8 mouse cellular contexts compared by ENCODE assay signal in genomic region chr4:155831831-155832230, GRCm38 (mm10). TPM values are rescaled to one million over a fixed set of nuclear protein-coding genes. Genes with fewer than 3 reads are reported as not detected.
DNase-seq lines count a peak whose midpoint lies in the region; ATAC-seq and TF ChIP-seq lines count a peak whose summit lies in the region.

No protein-coding gene starts in this region.

- peaks cover 15% of the 10 kb centered on the region for H3K4me1 ChIP-seq in lung, adult 2 months (ENCODE audit: control insufficient read depth, insufficient read depth, low read length)
- peaks cover 10% of the 10 kb centered on the region for H3K4me1 ChIP-seq in embryonic fibroblast, embryonic 13.5 days (ENCODE audit: control insufficient read depth, insufficient read depth, low read length)
- H3K4me1 ChIP-seq in kidney, embryonic 16.5 days (ENCODE audit: insufficient read depth, low read length) = peaks cover 22% of the 10 kb centered on the region
- peaks cover 25% of the 10 kb centered on the region for H3K4me1 ChIP-seq in midbrain, embryonic 13.5 days (replicated peaks)

- under 1% methylated on average over 25 of the region's 25 CpGs for WGBS in lung, adult 2 months
- WGBS in kidney, embryonic 16.5 days = 1% methylated on average over 25 of the region's 25 CpGs
- 1% methylated on average over 25 of the region's 25 CpGs for WGBS in midbrain, embryonic 13.5 days

- H3K36me3 ChIP-seq in kidney, embryonic 16.5 days (ENCODE audit: insufficient read depth, low read length) = 0 out of 2 replicates have a peak, but pooled peaks cover 11% of the 10 kb centered on the region
- peaks cover 22% of the 10 kb centered on the region for H3K36me3 ChIP-seq in midbrain, embryonic 13.5 days

- H3K27me3 ChIP-seq in kidney, embryonic 16.5 days (ENCODE audit: insufficient read depth, low read length) = no peaks in the 10 kb centered on the region
- no peaks in the 10 kb centered on the region for H3K27me3 ChIP-seq in midbrain, embryonic 13.5 days

- H3K9ac ChIP-seq in kidney, embryonic 16.5 days (replicated peaks; ENCODE audit: low read length) = peak overlapping the region; percentile 90
- H3K9ac ChIP-seq in midbrain, embryonic 13.5 days (replicated peaks) = peak overlapping the region; percentile 90

- H3K4me3 ChIP-seq in lung, adult 2 months (replicated peaks; ENCODE audit: extremely low read depth, low read depth, low read length) = peak overlapping the region; percentile 93
- peak overlapping the region; percentile 76 for H3K4me3 ChIP-seq in embryonic fibroblast, embryonic 13.5 days (ENCODE audit: insufficient read depth, low read length)
- H3K4me3 ChIP-seq in kidney, embryonic 16.5 days (ENCODE audit: low read length) = peak overlapping the region; percentile 93
- H3K4me3 ChIP-seq in midbrain, embryonic 13.5 days (replicated peaks) = peak overlapping the region; percentile 92

- no peak for TF ChIP-seq POLR2A in lung, adult 2 months (IDR thresholded peaks at IDR 0.05; ENCODE audit: borderline replicate concordance, extremely low read depth, low read depth, low read length)
- no peak for TF ChIP-seq POLR2A in embryonic fibroblast, embryonic 13.5 days (IDR thresholded peaks at IDR 0.05; ENCODE audit: low read depth, low read length)

- no peak for TF ChIP-seq CTCF in lung, adult 2 months (IDR thresholded peaks at IDR 0.05; ENCODE audit: insufficient read depth, low read length)
- TF ChIP-seq CTCF in embryonic fibroblast, embryonic 13.5 days (IDR thresholded peaks at IDR 0.05; ENCODE audit: borderline replicate concordance, insufficient read depth, low read length) = no peak

- peak overlapping the region; percentile 64 for H3K27ac ChIP-seq in embryonic fibroblast, embryonic 13.5 days (ENCODE audit: insufficient read depth, low read length)
- peak overlapping the region; percentile 94 for H3K27ac ChIP-seq in kidney, embryonic 16.5 days (ENCODE audit: low read length)
- H3K27ac ChIP-seq in midbrain, embryonic 13.5 days = peak overlapping the region; percentile 87

- no peaks in the 10 kb centered on the region; the same call in 1 of the 2 replicates for H3K9me3 ChIP-seq in kidney, embryonic 16.5 days (ENCODE audit: low read length)
- no peaks in the 10 kb centered on the region for H3K9me3 ChIP-seq in midbrain, embryonic 13.5 days

- ATAC-seq in kidney, embryonic 16.5 days (ENCODE audit: low FRiP score, low TSS enrichment) = peak; percentile 20
- ATAC-seq in midbrain, embryonic 13.5 days = no peak; the same call in 1 of the 2 replicates
- ATAC-seq in CD4-positive, CD25-positive, alpha-beta regulatory T cell, adult 4 months = no peak

- peak overlapping the region; percentile 96 for H3K4me2 ChIP-seq in kidney, embryonic 16.5 days (replicated peaks; ENCODE audit: low read depth, low read length)
- H3K4me2 ChIP-seq in midbrain, embryonic 13.5 days (replicated peaks) = peak overlapping the region; percentile 96

- DNase-seq in lung, adult 2 months = no peak
- no peak for DNase-seq in lung, postnatal 25 days (ENCODE audit: low spot score)
- DNase-seq in cerebellum, adult 8-10 months = no peak
- DNase-seq in layer of hippocampus, postnatal 25 days (ENCODE audit: extremely low spot score in 1 of 2, low spot score in 1 of 2) = no peak

RNA-seq across cellular contexts. Expression of gene Aurkaip1, which starts 0.8 kb away (rescaled TPM):
- polyA plus RNA-seq in lung, adult 2 months (2012; rRNA removed) = 120 and 151 TPM in 2 replicates
- 73.1 and 74.4 TPM in 2 replicates for polyA plus RNA-seq in embryonic fibroblast, embryonic 13.5 days (2011; ENCODE audit: insufficient read length, low read depth, missing spikeins)
- 143 and 157 TPM in 2 replicates for polyA plus RNA-seq in kidney, embryonic 16.5 days (2015; fragmentation: Nextera tagmentation; extraction: Ambion mirVana)
- polyA plus RNA-seq in midbrain, embryonic 13.5 days (2015; fragmentation: Nextera tagmentation; extraction: Ambion mirVana) = 140 and 146 TPM in 2 replicates
- 100 to 1,000 TPM; 167 to 217 TPM for polyA plus RNA-seq in CD4-positive, CD25-positive, alpha-beta regulatory T cell, adult 4 months (2017; shearing (Covaris generic))
- 100 to 1,000 TPM in 1 of 2 experiments, 10 to 100 TPM in 1; 95.9 to 105 TPM for total RNA-seq in layer of hippocampus, postnatal 25 days (2021)

RNA-seq across cellular contexts. Expression of gene Mxra8, which starts 7.6 kb away (rescaled TPM):
- polyA plus RNA-seq in lung, adult 2 months (2012; rRNA removed) = 994 and 1,263 TPM in 2 replicates
- 441 and 484 TPM in 2 replicates for polyA plus RNA-seq in embryonic fibroblast, embryonic 13.5 days (2011; ENCODE audit: insufficient read length, low read depth, missing spikeins)
- 119 and 125 TPM in 2 replicates for polyA plus RNA-seq in kidney, embryonic 16.5 days (2015; fragmentation: Nextera tagmentation; extraction: Ambion mirVana)
- polyA plus RNA-seq in midbrain, embryonic 13.5 days (2015; fragmentation: Nextera tagmentation; extraction: Ambion mirVana) = 17.9 and 22.2 TPM in 2 replicates
- polyA plus RNA-seq in CD4-positive, CD25-positive, alpha-beta regulatory T cell, adult 4 months (2017; shearing (Covaris generic)) = 1 to 10 TPM; 2.1 to 2.3 TPM
- 1 to 10 TPM; 7.5 to 7.7 TPM for total RNA-seq in layer of hippocampus, postnatal 25 days (2021)

RNA-seq across cellular contexts. Expression of gene Dvl1, which starts 15.4 kb away (rescaled TPM):
- 128 and 159 TPM in 2 replicates for polyA plus RNA-seq in lung, adult 2 months (2012; rRNA removed)
- 38.5 and 41.4 TPM in 2 replicates for polyA plus RNA-seq in embryonic fibroblast, embryonic 13.5 days (2011; ENCODE audit: insufficient read length, low read depth, missing spikeins)
- polyA plus RNA-seq in kidney, embryonic 16.5 days (2015; fragmentation: Nextera tagmentation; extraction: Ambion mirVana) = 5.5 and 6.3 TPM in 2 replicates
- 8.1 and 8.4 TPM in 2 replicates for polyA plus RNA-seq in midbrain, embryonic 13.5 days (2015; fragmentation: Nextera tagmentation; extraction: Ambion mirVana)
- polyA plus RNA-seq in CD4-positive, CD25-positive, alpha-beta regulatory T cell, adult 4 months (2017; shearing (Covaris generic)) = 1 to 10 TPM; 2.2 to 4.7 TPM
- 10 to 100 TPM; 75.6 to 77.2 TPM for total RNA-seq in layer of hippocampus, postnatal 25 days (2021)

RNA-seq across cellular contexts. Expression of gene Ccnl2, which starts 19.5 kb away (rescaled TPM):
- polyA plus RNA-seq in lung, adult 2 months (2012; rRNA removed) = 59.8 and 62.5 TPM in 2 replicates
- polyA plus RNA-seq in embryonic fibroblast, embryonic 13.5 days (2011; ENCODE audit: insufficient read length, low read depth, missing spikeins) = 74.3 and 91.9 TPM in 2 replicates
- polyA plus RNA-seq in kidney, embryonic 16.5 days (2015; fragmentation: Nextera tagmentation; extraction: Ambion mirVana) = 168 and 179 TPM in 2 replicates
- polyA plus RNA-seq in midbrain, embryonic 13.5 days (2015; fragmentation: Nextera tagmentation; extraction: Ambion mirVana) = 182 and 189 TPM in 2 replicates
- 100 to 1,000 TPM in 1 of 2 experiments, 10 to 100 TPM in 1; 99.1 to 124 TPM for polyA plus RNA-seq in CD4-positive, CD25-positive, alpha-beta regulatory T cell, adult 4 months (2017; shearing (Covaris generic))
- 10 to 100 TPM; 72.2 to 91.2 TPM for total RNA-seq in layer of hippocampus, postnatal 25 days (2021)

RNA-seq across cellular contexts. Expression of gene Mrpl20, which starts 29.2 kb away (rescaled TPM):
- polyA plus RNA-seq in lung, adult 2 months (2012; rRNA removed) = 36.9 and 40.0 TPM in 2 replicates
- polyA plus RNA-seq in embryonic fibroblast, embryonic 13.5 days (2011; ENCODE audit: insufficient read length, low read depth, missing spikeins) = 115 and 129 TPM in 2 replicates
- 205 and 209 TPM in 2 replicates for polyA plus RNA-seq in kidney, embryonic 16.5 days (2015; fragmentation: Nextera tagmentation; extraction: Ambion mirVana)
- 259 and 262 TPM in 2 replicates for polyA plus RNA-seq in midbrain, embryonic 13.5 days (2015; fragmentation: Nextera tagmentation; extraction: Ambion mirVana)
- polyA plus RNA-seq in CD4-positive, CD25-positive, alpha-beta regulatory T cell, adult 4 months (2017; shearing (Covaris generic)) = 100 to 1,000 TPM; 117 to 130 TPM
- 10 to 100 TPM; 82.3 to 93.0 TPM for total RNA-seq in layer of hippocampus, postnatal 25 days (2021)
